Mouse (Mus musculus) right cerebral cortex, postnatal 14 days (tissue): ENCODE measurements around the gene Als2cl.

ENCODE experiments used
- DNase-seq: peaks from one replicate; pipeline ENCODE4 v3.0.0; 2022

Gene Als2cl

GRCm38 (mm10) chr9:110879191-110879920 is at the start of gene Als2cl:
Gene Als2cl, plus strand, starts transcription at chr9:110879870.
- DNase-seq = no peak

GRCm38 (mm10) chr9:110833021-110833420 is 46.6 kb upstream of the Als2cl start:
- no peak for DNase-seq

GRCm38 (mm10) chr9:110834411-110834810 is 45.3 kb upstream of the Als2cl start, which contains the start of gene Prss45:
Gene Prss45, plus strand, starts transcription at chr9:110834588.
- DNase-seq = no peak

GRCm38 (mm10) chr9:110834961-110835360 is 44.7 kb upstream of the Als2cl start:
- no peak for DNase-seq

GRCm38 (mm10) chr9:110836112-110836511 is 43.6 kb upstream of the Als2cl start:
- DNase-seq = no peak

GRCm38 (mm10) chr9:110840905-110841304 is 38.8 kb upstream of the Als2cl start:
- no peak for DNase-seq

GRCm38 (mm10) chr9:110841438-110841837 is 38.2 kb upstream of the Als2cl start:
- no peak for DNase-seq

GRCm38 (mm10) chr9:110844206-110844605 is 35.5 kb upstream of the Als2cl start, which contains the start of gene Prss46:
Gene Prss46, plus strand, starts transcription at chr9:110844506.
- DNase-seq = no peak

- no peak for DNase-seq
These were observed 30.5 kb upstream of the Als2cl start for GRCm38 (mm10) chr9:110849162-110849561.

GRCm38 (mm10) chr9:110855903-110856302 is 23.8 kb upstream of the Als2cl start:
- DNase-seq = no peak

- no peak for DNase-seq
These were observed 22.8 kb upstream of the Als2cl start for GRCm38 (mm10) chr9:110856920-110857319.

- no peak for DNase-seq
These were observed 21.7 kb upstream of the Als2cl start, which contains the start of gene Prss50 for GRCm38 (mm10) chr9:110857781-110858472. Gene Prss50, plus strand, starts transcription at chr9:110857967.

- no peak for DNase-seq
These were observed 21.1 kb upstream of the Als2cl start for GRCm38 (mm10) chr9:110858523-110858922.

GRCm38 (mm10) chr9:110858967-110859596 is 20.6 kb upstream of the Als2cl start:
- DNase-seq = no peak

- peak; percentile 39 for DNase-seq
These were observed 8.6 kb upstream of the Als2cl start for GRCm38 (mm10) chr9:110871030-110871429.

- peak; percentile 84 for DNase-seq
These were observed 5.7 kb upstream of the Als2cl start for GRCm38 (mm10) chr9:110873681-110874659.

GRCm38 (mm10) chr9:110874660-110875191 is 4.9 kb upstream of the Als2cl start:
- no peak for DNase-seq

GRCm38 (mm10) chr9:110875288-110875695 is 4.4 kb upstream of the Als2cl start:
- no peak for DNase-seq

GRCm38 (mm10) chr9:110877353-110877752 is 2.3 kb upstream of the Als2cl start:
- no peak for DNase-seq

GRCm38 (mm10) chr9:110877888-110878287 is 1.8 kb upstream of the Als2cl start:
- DNase-seq = no peak

GRCm38 (mm10) chr9:110879998-110880561 is 410 bp downstream of the Als2cl start, which contains the start of gene Tmie:
Gene Tmie, minus strand, starts transcription at chr9:110880113.
- DNase-seq = peak; percentile 35

- no peak for DNase-seq
These were observed 1.1 kb downstream of the Als2cl start for GRCm38 (mm10) chr9:110880772-110881171.
